Mouse (Mus musculus) testis, adult 2 months (tissue): ENCODE measurements around the gene Atp6v0c.

Source experiments
- CTCF ChIP-seq: fragments of 200-500 bp; IDR thresholded peaks from 2 replicates; pipeline ENCODE4 v1.5.1; 2012; ENCODE audit warnings: low read depth, mild to moderate bottlenecking, inconsistent platforms, low read length, moderate library complexity; ENCODE audit not compliant: control insufficient read depth, insufficient read depth, insufficient replicate concordance
- POLR2A ChIP-seq: fragments of 200-500 bp; IDR thresholded peaks from 2 replicates; pipeline ENCODE4 v1.6.1; 2012; ENCODE audit warnings: low read depth, mild to moderate bottlenecking, inconsistent platforms, low read length, moderate library complexity; ENCODE audit not compliant: control insufficient read depth

- TF ChIP-seq POLR2A (no peak), CTCF (no peak)
Measured at GRCm38 (mm10) chr17:24216836-24217235, 47.3 kb upstream of the Atp6v0c start.
